Mouse (Mus musculus) limb, embryonic 13.5 days (tissue): Measurements from ENCODE around the gene Abcc4. TPM values are rescaled to one million over a fixed set of nuclear protein-coding genes. Genes with fewer than 3 reads are reported as not detected.
"Not testable (repeated sequence)": the region's sequence is repeated elsewhere in the genome, so short reads cannot be mapped to it uniquely, and the experiment has no call there.

Source experiments
- ATAC-seq: fragments of 200-750 bp; cut with Nextera tagmentation; 2 replicates; pipeline ENCODE4 v1.8.0; 2017; ENCODE audit warnings: low read depth, moderate number of reproducible peaks, moderate TSS enrichment; ENCODE audit not compliant: low FRiP score
- H3K27ac ChIP-seq: fragments of 300-500 bp; sonication (generic); 2 replicates; pipeline ENCODE4 v1.5.1; 2015; ENCODE audit warnings: inconsistent platforms, mild to moderate bottlenecking, moderate library complexity
- H3K27me3 ChIP-seq: fragments of 300-500 bp; sonication (generic); 2 replicates; pipeline ENCODE4 v1.6.1; 2015; ENCODE audit warnings: mild to moderate bottlenecking, inconsistent platforms
- H3K36me3 ChIP-seq: fragments of 300-500 bp; sonication (generic); 2 replicates; pipeline ENCODE4 v1.6.1; 2015; ENCODE audit warnings: inconsistent platforms, mild to moderate bottlenecking, moderate library complexity
- H3K4me1 ChIP-seq: fragments of 300-500 bp; sonication (generic); 2 replicates; pipeline ENCODE4 v1.6.1; 2015; ENCODE audit warnings: inconsistent platforms
- H3K4me2 ChIP-seq: fragments of 300-500 bp; sonication (generic); replicated peaks from 2 replicates; pipeline ENCODE4 v1.6.1; 2015; ENCODE audit warnings: inconsistent platforms, mild to moderate bottlenecking, moderate library complexity
- H3K4me3 ChIP-seq: fragments of 300-500 bp; sonication (generic); 2 replicates; pipeline ENCODE4 v1.5.1; 2015; ENCODE audit warnings: moderate library complexity, mild to moderate bottlenecking, inconsistent platforms
- H3K9ac ChIP-seq: fragments of 300-500 bp; sonication (generic); 2 replicates; pipeline ENCODE4 v1.6.1; 2015; ENCODE audit warnings: mild to moderate bottlenecking, inconsistent platforms
- H3K9me3 ChIP-seq: fragments of 300-500 bp; sonication (generic); 2 replicates; pipeline ENCODE4 v1.6.1; 2016; ENCODE audit warnings: inconsistent platforms
- WGBS: fragments of 180-500 bp; shearing (Covaris S2); methylation state at CpG from one replicate; pipeline ENCODE4 v1.1.7; 2015; 5-methylcytosine and 5-hydroxymethylcytosine counted together
- polyA plus RNA-seq: library from polyadenylated mRNA; unstranded; fragments of >200 nt; fragmentation: Nextera tagmentation; extraction: Ambion mirVana; gene quantifications from 2 replicates; pipeline ENCODE4 v1.2.1, GENCODE M21; 2015

The Abcc4 gene
- polyA plus RNA-seq, 1 experiment from 2014 or later = 1.4 TPM

- H3K27ac ChIP-seq = no peak overlapping the region
- 70% methylated on average over 10 of the region's 10 CpGs for WGBS
These were observed 15.7 kb downstream of the Abcc4 start for GRCm38 (mm10) chr14:118690336-118690735.

GRCm38 (mm10) chr14:118688643-118689042 lies 17.4 kb downstream of the Abcc4 start:
- peak; percentile 39; the same call in 1 of the 2 replicates for ATAC-seq
- H3K27me3 ChIP-seq = no peaks in the 10 kb centered on the region
- no peaks in the 10 kb centered on the region for H3K36me3 ChIP-seq
- H3K4me2 ChIP-seq = no peak overlapping the region
- H3K9ac ChIP-seq = no peak overlapping the region
- no peaks in the 10 kb centered on the region for H3K9me3 ChIP-seq
- 54% methylated on average over 5 of the region's 5 CpGs for WGBS
- H3K27ac ChIP-seq = peak overlapping the region; percentile 59; the same call in 1 of the 2 replicates
- peaks cover 44% of the 10 kb centered on the region for H3K4me1 ChIP-seq
- H3K4me3 ChIP-seq = no peak overlapping the region

More at GRCm38 (mm10) chr14:118690336-118690735, 15.7 kb downstream of the Abcc4 start:
- Histone ChIP-seq H3K36me3 (no peaks in the 10 kb centered on the region), H3K4me1 (peaks cover 44% of the 10 kb centered on the region), H3K4me3 (no peak overlapping the region), H3K9ac (no peak overlapping the region), H3K27me3 (no peaks in the 10 kb centered on the region), H3K4me2 (no peak overlapping the region), H3K9me3 (no peaks in the 10 kb centered on the region)
- no peak for ATAC-seq

GRCm38 (mm10) chr14:118686861-118687260 lies 19.2 kb downstream of the Abcc4 start:
- peaks cover 44% of the 10 kb centered on the region for H3K4me1 ChIP-seq
- H3K27me3 ChIP-seq = no peaks in the 10 kb centered on the region
- 50% methylated on average over 5 of the region's 5 CpGs for WGBS
- H3K36me3 ChIP-seq = no peaks in the 10 kb centered on the region
- H3K4me2 ChIP-seq = peak overlapping the region; percentile 43
- peak overlapping the region; percentile 48; the same call in 1 of the 2 replicates for H3K27ac ChIP-seq
- H3K9me3 ChIP-seq = no peaks in the 10 kb centered on the region
- ATAC-seq = peak; percentile 34
- H3K4me3 ChIP-seq = peak overlapping the region; percentile 19
- H3K9ac ChIP-seq = no peak overlapping the region

GRCm38 (mm10) chr14:118685572-118685971 lies 20.4 kb downstream of the Abcc4 start:
- H3K36me3 ChIP-seq = no peaks in the 10 kb centered on the region
- H3K27ac ChIP-seq = no peak overlapping the region
- WGBS = 92% methylated on average over 6 of the region's 6 CpGs
- no peaks in the 10 kb centered on the region for H3K9me3 ChIP-seq
- no peaks in the 10 kb centered on the region for H3K27me3 ChIP-seq
- no peak overlapping the region for H3K9ac ChIP-seq
- no peak overlapping the region for H3K4me3 ChIP-seq
- H3K4me2 ChIP-seq = no peak overlapping the region
- H3K4me1 ChIP-seq = peaks cover 35% of the 10 kb centered on the region
- no peak for ATAC-seq

- Histone ChIP-seq H3K27me3 (no peaks in the 10 kb centered on the region), H3K4me1 (peaks cover 17% of the 10 kb centered on the region), H3K27ac (no peak overlapping the region), H3K9me3 (no peaks in the 10 kb centered on the region), H3K4me2 (no peak overlapping the region), H3K4me3 (no peak overlapping the region), H3K9ac (no peak overlapping the region), H3K36me3 (no peaks in the 10 kb centered on the region)
- ATAC-seq = no peak
- 61% methylated on average over 10 of the region's 10 CpGs for WGBS
These were observed 23.5 kb downstream of the Abcc4 start for GRCm38 (mm10) chr14:118682339-118683034.

GRCm38 (mm10) chr14:118681087-118681486 lies 24.9 kb downstream of the Abcc4 start:
- no peak for ATAC-seq
- H3K4me2 ChIP-seq = no peak overlapping the region
- no peak overlapping the region for H3K4me3 ChIP-seq
- no peaks in the 10 kb centered on the region for H3K36me3 ChIP-seq
- WGBS = 38% methylated on average over 8 of the region's 8 CpGs
- no peak overlapping the region for H3K27ac ChIP-seq
- H3K9me3 ChIP-seq = no peaks in the 10 kb centered on the region
- no peaks in the 10 kb centered on the region for H3K27me3 ChIP-seq
- H3K4me1 ChIP-seq = peaks cover 14% of the 10 kb centered on the region
- H3K9ac ChIP-seq = no peak overlapping the region

- Histone ChIP-seq H3K4me3 (no peak overlapping the region), H3K27me3 (no peaks in the 10 kb centered on the region), H3K36me3 (no peaks in the 10 kb centered on the region), H3K9ac (no peak overlapping the region), H3K4me2 (no peak overlapping the region), H3K27ac (no peak overlapping the region), H3K4me1 (peaks cover 30% of the 10 kb centered on the region), H3K9me3 (no peaks in the 10 kb centered on the region)
- ATAC-seq = no peak
- WGBS = 81% methylated on average over 9 of the region's 9 CpGs
These were observed 27.6 kb downstream of the Abcc4 start for GRCm38 (mm10) chr14:118678279-118678985.

- Histone ChIP-seq H3K36me3 (no peaks in the 10 kb centered on the region), H3K27ac (no peak overlapping the region), H3K4me1 (peaks cover 28% of the 10 kb centered on the region), H3K9me3 (no peaks in the 10 kb centered on the region), H3K9ac (no peak overlapping the region), H3K4me3 (no peak overlapping the region), H3K27me3 (no peaks in the 10 kb centered on the region), H3K4me2 (no peak overlapping the region)
- WGBS = 68% methylated on average over 13 of the region's 13 CpGs
- ATAC-seq = no peak
These were observed 29.6 kb downstream of the Abcc4 start for GRCm38 (mm10) chr14:118676308-118676994.

GRCm38 (mm10) chr14:118674705-118675139 lies 31.3 kb downstream of the Abcc4 start:
- H3K4me3 ChIP-seq = no peak overlapping the region
- peaks cover 28% of the 10 kb centered on the region for H3K4me1 ChIP-seq
- no peak for ATAC-seq
- no peaks in the 10 kb centered on the region for H3K36me3 ChIP-seq
- WGBS = 79% methylated on average over 11 of the region's 11 CpGs
- H3K9ac ChIP-seq = no peak overlapping the region
- no peaks in the 10 kb centered on the region for H3K27me3 ChIP-seq
- H3K27ac ChIP-seq = no peak overlapping the region
- no peaks in the 10 kb centered on the region for H3K9me3 ChIP-seq
- no peak overlapping the region for H3K4me2 ChIP-seq

GRCm38 (mm10) chr14:118674224-118674623 lies 31.8 kb downstream of the Abcc4 start:
- Histone ChIP-seq H3K27ac (no peak overlapping the region), H3K36me3 (no peaks in the 10 kb centered on the region), H3K4me1 (peaks cover 28% of the 10 kb centered on the region), H3K9me3 (no peaks in the 10 kb centered on the region), H3K27me3 (no peaks in the 10 kb centered on the region), H3K4me2 (no peak overlapping the region), H3K4me3 (no peak overlapping the region), H3K9ac (no peak overlapping the region)
- no peak for ATAC-seq
- WGBS = 79% methylated on average over 7 of the region's 7 CpGs

- Histone ChIP-seq H3K4me3 (no peak overlapping the region), H3K4me2 (no peak overlapping the region), H3K27ac (no peak overlapping the region), H3K27me3 (peaks cover 3% of the 10 kb centered on the region; the same call in 1 of the 2 replicates), H3K4me1 (peaks cover 28% of the 10 kb centered on the region), H3K36me3 (no peaks in the 10 kb centered on the region), H3K9ac (no peak overlapping the region), H3K9me3 (no peaks in the 10 kb centered on the region)
- peak; percentile 51; the same call in 1 of the 2 replicates for ATAC-seq
- 19% methylated on average over 6 of the region's 6 CpGs for WGBS
These were observed 32.5 kb downstream of the Abcc4 start for GRCm38 (mm10) chr14:118673501-118673900.

GRCm38 (mm10) chr14:118672931-118673330 lies 33.1 kb downstream of the Abcc4 start:
- ATAC-seq, H3K4me2 ChIP-seq, H3K27me3 ChIP-seq, H3K27ac ChIP-seq, H3K9me3 ChIP-seq, H3K4me3 ChIP-seq, H3K36me3 ChIP-seq, H3K9ac ChIP-seq: not testable (repeated sequence)
- 83% methylated on average over 6 of the region's 6 CpGs for WGBS
- peaks cover 28% of the 10 kb centered on the region for H3K4me1 ChIP-seq
